In genomic region chr5:24843841-24844240, GRCm38 (mm10) we compare ENCODE assay signal across 9 mouse cellular contexts. TPM values are rescaled to one million over a fixed set of nuclear protein-coding genes. Genes with fewer than 3 reads are reported as not detected.
A peak's percentile ranks its signal among the peaks of the same experiment; 100 is the strongest.
DNase-seq lines count a peak whose midpoint lies in the region; ATAC-seq and TF ChIP-seq lines count a peak whose summit lies in the region.
"Had no signal": no experiment of that assay in that cellular context is flagged by ENCODE, and none has a peak within 500 bp of the region (broad histone marks: within the 10 kb centered on the region; RNA-seq: fewer than 3 reads in every experiment).

No protein-coding gene starts in this region.

- peak; percentile 74 for DNase-seq in heart, adult 11 months
- no peak for DNase-seq in heart, adult 2 months
- peak; percentile 45 for DNase-seq in induced T-regulatory cell, adult 2 months (ENCODE audit: low read depth)

- 97% methylated on average over 5 of the region's 5 CpGs for WGBS in heart, adult 2 months
- WGBS in olfactory bulb, adult 2 months: 94% methylated on average over 5 of the region's 5 CpGs

- H3K9ac ChIP-seq in heart, adult 2 months (ENCODE audit: low read depth, low read length): no peak overlapping the region

- intact Hi-C loops in heart, adult 2 months (cut with DNase I): loop anchor here (2.0 to 5.0 kb wide), 3 partner anchors 65 to 168 kb away; partner anchors contain the start of gene Nub1

- no peak for TF ChIP-seq EP300 in heart, adult 2 months (IDR thresholded peaks at IDR 0.05; ENCODE audit: insufficient read depth, low read depth, low read length)

- H3K36me3 ChIP-seq in heart, adult 2 months (ENCODE audit: control insufficient read depth, insufficient read depth, low read length): peaks cover 7% of the 10 kb centered on the region
- peaks cover 15% of the 10 kb centered on the region for H3K36me3 ChIP-seq in megakaryocyte, embryonic 14.5 days (replicated peaks; ENCODE audit: low read length)

- H3K4me3 ChIP-seq in heart, adult 2 months: no peak overlapping the region
- peak overlapping the region; percentile 97 for H3K4me3 ChIP-seq in megakaryocyte, embryonic 14.5 days (replicated peaks)
- H3K4me3 ChIP-seq in olfactory bulb, adult 2 months (ENCODE audit: insufficient read depth, low read depth, low read length): no peak overlapping the region

- no peak for TF ChIP-seq POLR2A in heart, adult 2 months (IDR thresholded peaks at IDR 0.05; ENCODE audit: insufficient read depth, low read depth, low read length)
- TF ChIP-seq POLR2A in olfactory bulb, adult 2 months (IDR thresholded peaks at IDR 0.05; ENCODE audit: insufficient read depth, low read depth, low read length): no peak

- no peaks in the 10 kb centered on the region for H3K27me3 ChIP-seq in heart, adult 2 months (ENCODE audit: control insufficient read depth, insufficient read depth, low read length)
- H3K27me3 ChIP-seq in megakaryocyte, embryonic 14.5 days (replicated peaks): no peaks in the 10 kb centered on the region
- H3K27me3 ChIP-seq: CH12.LX had no signal

- H3K27ac ChIP-seq in heart, adult 2 months: no peak overlapping the region
- peak overlapping the region; percentile 99; the same call in 1 of the 2 replicates for H3K27ac ChIP-seq in olfactory bulb, adult 2 months (ENCODE audit: insufficient read depth, low read depth, low read length)

- peaks cover 7% of the 10 kb centered on the region; the same call in 1 of the 2 replicates for H3K79me2 ChIP-seq in heart, adult 2 months (replicated peaks; ENCODE audit: control insufficient read depth, insufficient read depth, low read length)

- no peak for ATAC-seq in megakaryocyte, adult 5-6 weeks (ENCODE audit: poor library complexity, severe bottlenecking)
- no peak for ATAC-seq in erythroid progenitor cell, adult 5-6 weeks (replicated peaks; ENCODE audit: low FRiP score, poor library complexity, severe bottlenecking)
- ATAC-seq in granulocyte monocyte progenitor cell, adult 5-6 weeks (replicated peaks; ENCODE audit: poor library complexity, severe bottlenecking): no peak

- TF ChIP-seq CTCF in heart, adult 2 months (IDR thresholded peaks at IDR 0.05): no peak
- no peak for TF ChIP-seq CTCF in olfactory bulb, adult 2 months (IDR thresholded peaks at IDR 0.05; ENCODE audit: insufficient read depth, low read depth, low read length)

- peaks cover 14% of the 10 kb centered on the region for H3K9me3 ChIP-seq in megakaryocyte, embryonic 14.5 days

- H3K4me1 ChIP-seq in heart, adult 2 months (ENCODE audit: control insufficient read depth, insufficient read depth, low read length): peaks cover 8% of the 10 kb centered on the region
- H3K4me1 ChIP-seq in megakaryocyte, embryonic 14.5 days: peaks cover 44% of the 10 kb centered on the region
- H3K4me1 ChIP-seq in olfactory bulb, adult 2 months (ENCODE audit: control insufficient read depth, insufficient read depth, low read length): peaks cover 7% of the 10 kb centered on the region

RNA-seq across cellular contexts. Expression of gene Rheb, which starts 1.4 kb away (rescaled TPM):
- total RNA-seq in heart, adult 2 months (2021): 10 to 100 TPM; 76.9 to 87.4 TPM
- 29.1 and 51.5 TPM in 2 replicates for polyA plus RNA-seq in heart, adult 2 months (2012; rRNA removed)
- polyA plus RNA-seq in megakaryocyte, embryonic 14.5 days (2012; ENCODE audit: insufficient read depth, low replicate concordance): 10.6 and 27.8 TPM in 2 replicates
- 109 and 136 TPM in 2 replicates for total RNA-seq in megakaryocyte, adult 5-6 weeks (2015)
- total RNA-seq in megakaryocyte, adult 5-6 weeks (2017): 44.2 and 56.7 TPM in 2 replicates
- polyA plus RNA-seq in olfactory bulb, adult 2 months (2012; ENCODE audit: insufficient read depth, insufficient read length, low replicate concordance, missing spikeins): not detected in 2 replicates
- total RNA-seq in erythroid progenitor cell, adult 5-6 weeks (2015; ENCODE audit: low replicate concordance): 70.8 and 75.0 TPM in 2 replicates
- 37.6 and 73.3 TPM in 2 replicates for total RNA-seq in erythroid progenitor cell, adult 5-6 weeks (2017; ENCODE audit: low replicate concordance)
- total RNA-seq in granulocyte monocyte progenitor cell, adult 5-6 weeks (2014; fragmentation: Nextera tagmentation): 71.9 and 104 TPM in 2 replicates
- 67.8 and 78.2 TPM in 2 replicates for total RNA-seq in granulocyte monocyte progenitor cell, adult 5-6 weeks (2017)

Comparison
In these comparisons a context has a peak if more than half of its experiments do, and no peak if none do; other contexts are left out.
1. DNase-seq: peak in heart, adult 11 months (single experiment) and induced T-regulatory cell, adult 2 months (single experiment); none in heart, adult 2 months (0 of 2).